Mouse (Mus musculus) spleen, embryonic (tissue): Measurements from ENCODE around the gene Trip6.

Source experiments
- CTCF ChIA-PET: fragments of 350-600 bp; sonication (Branson Sonifier 250); formaldehyde crosslinking; loops from one replicate; lab custom pipeline; 2022; lab: Charles Lee

The Trip6 gene

GRCm38 (mm10) chr5:137338663-137339289 is 24.6 kb upstream of the Trip6 start:
- CTCF ChIA-PET = interaction anchor here (0.5 to 0.7 kb wide), 3 partner anchors 37 to 1545 kb away, joined by 3 to 8 read pairs (median 3); no protein-coding TSS in a partner anchor

- CTCF ChIA-PET = interaction anchor here (0.5 to 0.7 kb wide), 3 partner anchors 36 to 1544 kb away, joined by 3 to 8 read pairs (median 3); no protein-coding TSS in a partner anchor
Measured at GRCm38 (mm10) chr5:137338256-137338655, 24.1 kb upstream of the Trip6 start.

GRCm38 (mm10) chr5:137337190-137337589 is 23.0 kb upstream of the Trip6 start:
- CTCF ChIA-PET = no interaction called here

GRCm38 (mm10) chr5:137335066-137335465 is 20.9 kb upstream of the Trip6 start:
- CTCF ChIA-PET = no interaction called here

- CTCF ChIA-PET = interaction anchor here (1.5 kb wide), 1 partner anchor 8 kb away, joined by 7 read pairs; no protein-coding TSS in a partner anchor
Measured at GRCm38 (mm10) chr5:137334317-137334716, 20.1 kb upstream of the Trip6 start.

GRCm38 (mm10) chr5:137333512-137334174 is 19.4 kb upstream of the Trip6 start, which contains the start of gene Slc12a9:
Gene Slc12a9, minus strand, starts transcription at chr5:137333597.
- CTCF ChIA-PET = interaction anchor here (1.5 kb wide), 1 partner anchor 8 kb away, joined by 7 read pairs; no protein-coding TSS in a partner anchor

- CTCF ChIA-PET = interaction anchor here (0.9 to 1.5 kb wide), 2 partner anchors 9 to 26 kb away, joined by 3 to 7 read pairs; no protein-coding TSS in a partner anchor
Measured at GRCm38 (mm10) chr5:137332857-137333511, 18.8 kb upstream of the Trip6 start.

GRCm38 (mm10) chr5:137330910-137331309 is 16.7 kb upstream of the Trip6 start:
- CTCF ChIA-PET = interaction anchor here (0.6 kb wide), 1 partner anchor 130 kb away, joined by 4 read pairs; no protein-coding TSS in a partner anchor

- CTCF ChIA-PET = no interaction called here
Measured at GRCm38 (mm10) chr5:137320996-137321395, 6.8 kb upstream of the Trip6 start.

- CTCF ChIA-PET = no interaction called here
Measured at GRCm38 (mm10) chr5:137318570-137318969, 4.4 kb upstream of the Trip6 start.

- CTCF ChIA-PET = interaction anchor here (0.6 kb wide), 1 partner anchor 128 kb away, joined by 4 read pairs; no protein-coding TSS in a partner anchor
Measured at GRCm38 (mm10) chr5:137317361-137317760, 3.2 kb upstream of the Trip6 start.

- CTCF ChIA-PET = interaction anchor here (0.8 kb wide), 1 partner anchor 32 kb away, joined by 3 read pairs; no protein-coding TSS in a partner anchor
Measured at GRCm38 (mm10) chr5:137315084-137315903, 1.1 kb upstream of the Trip6 start.

- CTCF ChIA-PET = no interaction called here
Measured at GRCm38 (mm10) chr5:137313466-137314192, 575 bp downstream of the Trip6 start.

GRCm38 (mm10) chr5:137308356-137308755 is 5.8 kb downstream of the Trip6 start:
- CTCF ChIA-PET = interaction anchor here (1.5 kb wide), 1 partner anchor 14 kb away, joined by 3 read pairs; no protein-coding TSS in a partner anchor

- CTCF ChIA-PET = interaction anchor here (0.6 to 1.5 kb wide), 3 partner anchors 12 to 205 kb away, joined by 3 to 4 read pairs (median 3); no protein-coding TSS in a partner anchor
Measured at GRCm38 (mm10) chr5:137307071-137307912, 6.9 kb downstream of the Trip6 start, which contains the start of gene Srrt. Gene Srrt, minus strand, starts transcription at chr5:137307674.

- CTCF ChIA-PET = no interaction called here
Measured at GRCm38 (mm10) chr5:137306439-137307005, 7.7 kb downstream of the Trip6 start.

GRCm38 (mm10) chr5:137305822-137306221 is 8.4 kb downstream of the Trip6 start:
- CTCF ChIA-PET = interaction anchor here (1.0 kb wide), 1 partner anchor 18 kb away, joined by 3 read pairs; the partner anchor contains the start of gene Ache

- CTCF ChIA-PET = interaction anchor here (1.0 kb wide), 1 partner anchor 17 kb away, joined by 3 read pairs; the partner anchor contains the start of gene Ache
Measured at GRCm38 (mm10) chr5:137304816-137305215, 9.4 kb downstream of the Trip6 start.
